ENCODE assay signal across 8 mouse cellular contexts in the genomic region with DNA sequence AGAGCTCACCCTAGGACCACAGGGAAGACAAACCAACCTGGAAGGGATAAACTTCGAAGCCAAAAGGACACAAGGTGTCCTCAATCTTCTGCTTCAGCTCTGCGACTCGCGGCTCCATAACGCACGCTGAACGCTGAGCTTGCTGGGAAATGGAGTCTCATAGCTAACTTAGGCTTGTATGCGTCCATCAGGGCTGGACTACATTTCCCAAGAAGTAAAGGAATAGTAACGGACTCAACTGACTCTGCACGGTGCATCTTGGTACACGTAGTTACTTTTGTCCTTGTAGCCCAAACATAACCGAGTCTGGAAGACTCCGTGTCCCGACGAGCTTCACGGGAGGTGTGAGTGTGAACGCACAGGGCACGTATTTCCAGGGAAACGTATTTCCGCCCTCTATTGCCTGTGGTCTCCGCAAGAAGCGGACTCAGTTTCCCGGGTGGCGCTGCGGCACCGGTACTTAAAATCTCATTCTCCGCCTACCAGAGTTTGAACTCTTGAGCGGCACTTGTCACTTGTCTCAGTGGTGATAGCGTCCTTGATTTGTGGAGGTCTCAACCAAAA. TPM values are rescaled to one million over a fixed set of nuclear protein-coding genes. Genes with fewer than 3 reads are reported as not detected.
A peak's percentile ranks its signal among the peaks of the same experiment; 100 is the strongest.
DNase-seq lines count a peak whose midpoint lies in the region; ATAC-seq and TF ChIP-seq lines count a peak whose summit lies in the region.

A gene (minus strand): TSS at position 206 of the 564 bp plus-strand sequence.
A gene (plus strand): TSS at position 309 of the 564 bp plus-strand sequence.

- peak; percentile 39 for TF ChIP-seq POLR2A in kidney, adult 2 months (IDR thresholded peaks at IDR 0.05; ENCODE audit: low read depth, low read length)
- TF ChIP-seq POLR2A in spleen, adult 2 months (IDR thresholded peaks at IDR 0.05; ENCODE audit: low read depth, low read length), result peak; percentile 30; the same call in 1 of the 2 replicates

- 0 out of 2 replicates have a peak, but pooled peaks have one; percentile 13 for TF ChIP-seq CTCF in kidney, adult 2 months (conservative IDR thresholded peaks at IDR 0.05; ENCODE audit: insufficient read depth, insufficient read length, low read depth, low read length)
- no peak for TF ChIP-seq CTCF in spleen, adult 2 months (IDR thresholded peaks at IDR 0.05; ENCODE audit: extremely low read depth, insufficient read depth, insufficient read length, insufficient replicate concordance)

- peak; percentile 85 for DNase-seq in 3134 (ENCODE audit: extremely low read depth, insufficient read length, low spot score)
- peak; percentile 92 for DNase-seq in adrenal gland, postnatal 36 days
- peak; percentile 90 to 98 for DNase-seq in heart, adult 18-20 months
- peak; percentile 98 for DNase-seq in kidney, adult 2 months
- DNase-seq in spleen, adult 2 months (ENCODE audit: low read depth in 1 of 2, low spot score in 2 of 2), result peak; percentile 84 to 88

- H3K9ac ChIP-seq in embryonic facial prominence, embryonic 13.5 days, result peak within 1 kb of the TSS; percentile 73
- H3K9ac ChIP-seq in limb, embryonic 12.5 days (replicated peaks), result peak within 1 kb of the TSS; percentile 72
- H3K9ac ChIP-seq in midbrain, embryonic 15.5 days, result peak within 1 kb of the TSS; percentile 60

- peaks cover 18% of the 10 kb centered on the region for H3K36me3 ChIP-seq in embryonic facial prominence, embryonic 13.5 days
- H3K36me3 ChIP-seq in kidney, adult 2 months (ENCODE audit: control insufficient read depth, insufficient read depth, low read length), result no peaks in the 10 kb centered on the region
- peaks cover 18% of the 10 kb centered on the region for H3K36me3 ChIP-seq in limb, embryonic 12.5 days
- H3K36me3 ChIP-seq in midbrain, embryonic 15.5 days (replicated peaks), result no peaks in the 10 kb centered on the region
- H3K36me3 ChIP-seq in spleen, adult 2 months (ENCODE audit: control insufficient read depth, insufficient read depth, low read length), result 0 out of 2 replicates have a peak, but pooled peaks cover 1% of the 10 kb centered on the region

- ATAC-seq in embryonic facial prominence, embryonic 13.5 days (ENCODE audit: insufficient number of reproducible peaks, insufficient read depth, low FRiP score, low TSS enrichment, low read depth), result peak; percentile 97
- ATAC-seq in limb, embryonic 12.5 days (ENCODE audit: insufficient number of reproducible peaks, insufficient read depth, low FRiP score, low TSS enrichment, low read depth), result peak; percentile 98
- peak; percentile 99 for ATAC-seq in midbrain, embryonic 15.5 days (replicated peaks)

- H3K27ac ChIP-seq in embryonic facial prominence, embryonic 13.5 days, result no peak within 1 kb of the TSS
- H3K27ac ChIP-seq in kidney, adult 2 months (ENCODE audit: insufficient read depth, low read depth, low read length), result peak within 1 kb of the TSS; percentile 65
- H3K27ac ChIP-seq in limb, embryonic 12.5 days, result no peak within 1 kb of the TSS
- H3K27ac ChIP-seq in midbrain, embryonic 15.5 days, result peak within 1 kb of the TSS; percentile 73
- H3K27ac ChIP-seq in spleen, adult 2 months (ENCODE audit: insufficient read depth, low read length), result no peak within 1 kb of the TSS

- no peaks in the 10 kb centered on the region for H3K27me3 ChIP-seq in embryonic facial prominence, embryonic 13.5 days
- no peaks in the 10 kb centered on the region for H3K27me3 ChIP-seq in kidney, adult 2 months (replicated peaks; ENCODE audit: control insufficient read depth, insufficient read depth, low read length)
- H3K27me3 ChIP-seq in limb, embryonic 12.5 days, result no peaks in the 10 kb centered on the region
- no peaks in the 10 kb centered on the region for H3K27me3 ChIP-seq in midbrain, embryonic 15.5 days (replicated peaks)
- no peaks in the 10 kb centered on the region for H3K27me3 ChIP-seq in spleen, adult 2 months (ENCODE audit: control insufficient read depth, insufficient read depth, low read length)

- peak within 1 kb of the TSS; percentile 93 for H3K4me2 ChIP-seq in embryonic facial prominence, embryonic 13.5 days
- peak within 1 kb of the TSS; percentile 82 for H3K4me2 ChIP-seq in limb, embryonic 12.5 days
- peak within 1 kb of the TSS; percentile 86 for H3K4me2 ChIP-seq in midbrain, embryonic 15.5 days

- H3K4me3 ChIP-seq in embryonic facial prominence, embryonic 13.5 days, result peak within 1 kb of the TSS; percentile 52
- H3K4me3 ChIP-seq in kidney, adult 2 months (ENCODE audit: insufficient read depth, low read depth, low read length), result peak within 1 kb of the TSS; percentile 82
- H3K4me3 ChIP-seq in limb, embryonic 12.5 days (replicated peaks), result peak within 1 kb of the TSS; percentile 61
- H3K4me3 ChIP-seq in midbrain, embryonic 15.5 days, result peak within 1 kb of the TSS; percentile 63
- peak within 1 kb of the TSS; percentile 65 for H3K4me3 ChIP-seq in spleen, adult 2 months (ENCODE audit: extremely low read depth, insufficient read depth, insufficient read length)

- H3K4me1 ChIP-seq in embryonic facial prominence, embryonic 13.5 days, result peaks cover 13% of the 10 kb centered on the region
- peaks cover 3% of the 10 kb centered on the region; the same call in 1 of the 2 replicates for H3K4me1 ChIP-seq in kidney, adult 2 months (ENCODE audit: control insufficient read depth, insufficient read depth, low read length)
- H3K4me1 ChIP-seq in limb, embryonic 12.5 days (replicated peaks), result peaks cover 9% of the 10 kb centered on the region
- H3K4me1 ChIP-seq in midbrain, embryonic 15.5 days, result peaks cover 13% of the 10 kb centered on the region
- H3K4me1 ChIP-seq in spleen, adult 2 months (ENCODE audit: control insufficient read depth, insufficient read depth, insufficient read length), result no peaks in the 10 kb centered on the region; the same call in 1 of the 2 replicates

- WGBS in embryonic facial prominence, embryonic 13.5 days, result under 1% methylated on average over 29 of the region's 29 CpGs
- under 1% methylated on average over 29 of the region's 29 CpGs for WGBS in kidney, adult 2 months
- under 1% methylated on average over 29 of the region's 29 CpGs for WGBS in limb, embryonic 12.5 days
- WGBS in midbrain, embryonic 15.5 days, result under 1% methylated on average over 29 of the region's 29 CpGs
- under 1% methylated on average over 29 of the region's 29 CpGs for WGBS in spleen, adult 2 months

- H3K9me3 ChIP-seq in embryonic facial prominence, embryonic 13.5 days, result no peaks in the 10 kb centered on the region
- no peaks in the 10 kb centered on the region for H3K9me3 ChIP-seq in limb, embryonic 12.5 days
- no peaks in the 10 kb centered on the region for H3K9me3 ChIP-seq in midbrain, embryonic 15.5 days

RNA-seq across cellular contexts. Expression of the first gene that starts in this region (rescaled TPM):
- 10 to 100 TPM; 32.9 to 33.5 TPM for total RNA-seq in adrenal gland, postnatal 36 days (2021)
- polyA plus RNA-seq in embryonic facial prominence, embryonic 13.5 days (2015; fragmentation: Nextera tagmentation; extraction: Ambion mirVana), result 24.5 and 30.4 TPM in 2 replicates
- 10 to 100 TPM; 55.3 to 55.9 TPM for total RNA-seq in heart, adult 18-20 months (2021)
- 28.8 and 30.3 TPM in 2 replicates for polyA plus RNA-seq in kidney, adult 2 months (2012; rRNA removed)
- 25.2 and 27.9 TPM in 2 replicates for polyA plus RNA-seq in limb, embryonic 12.5 days (2016; fragmentation: Nextera tagmentation; extraction: Ambion mirVana)
- polyA plus RNA-seq in midbrain, embryonic 15.5 days (2015; fragmentation: Nextera tagmentation; extraction: Ambion mirVana), result 22.2 and 22.6 TPM in 2 replicates
- polyA plus RNA-seq in spleen, adult 2 months (2012; rRNA removed), result 4.0 and 4.4 TPM in 2 replicates

RNA-seq across cellular contexts. Expression of the second gene that starts in this region (rescaled TPM):
- total RNA-seq in adrenal gland, postnatal 36 days (2021), result 10 to 100 TPM; 16.2 to 19.2 TPM
- polyA plus RNA-seq in embryonic facial prominence, embryonic 13.5 days (2015; fragmentation: Nextera tagmentation; extraction: Ambion mirVana), result 24.9 and 27.4 TPM in 2 replicates
- 1 to 10 TPM; 4.3 to 5.4 TPM for total RNA-seq in heart, adult 18-20 months (2021)
- 29.2 and 34.5 TPM in 2 replicates for polyA plus RNA-seq in kidney, adult 2 months (2012; rRNA removed)
- polyA plus RNA-seq in limb, embryonic 12.5 days (2016; fragmentation: Nextera tagmentation; extraction: Ambion mirVana), result 27.1 and 27.5 TPM in 2 replicates
- 11.3 and 11.5 TPM in 2 replicates for polyA plus RNA-seq in midbrain, embryonic 15.5 days (2015; fragmentation: Nextera tagmentation; extraction: Ambion mirVana)
- 15.9 and 20.3 TPM in 2 replicates for polyA plus RNA-seq in spleen, adult 2 months (2012; rRNA removed)

Comparison
In these comparisons a context has a peak if more than half of its experiments do, and no peak if none do; other contexts are left out.
1. H3K27ac ChIP-seq: peak in kidney, adult 2 months (single experiment) and midbrain, embryonic 15.5 days (single experiment); none in embryonic facial prominence, embryonic 13.5 days (single experiment), limb, embryonic 12.5 days (single experiment) and spleen, adult 2 months (single experiment).
2. Peak in every context shown above with its lines, with median percentiles within 50 percentile points of each other: DNase-seq, ATAC-seq, H3K4me2 ChIP-seq, H3K4me3 ChIP-seq and H3K9ac ChIP-seq.